Mouse (Mus musculus): ENCODE measurements around the gene Nek7.

DNA sequence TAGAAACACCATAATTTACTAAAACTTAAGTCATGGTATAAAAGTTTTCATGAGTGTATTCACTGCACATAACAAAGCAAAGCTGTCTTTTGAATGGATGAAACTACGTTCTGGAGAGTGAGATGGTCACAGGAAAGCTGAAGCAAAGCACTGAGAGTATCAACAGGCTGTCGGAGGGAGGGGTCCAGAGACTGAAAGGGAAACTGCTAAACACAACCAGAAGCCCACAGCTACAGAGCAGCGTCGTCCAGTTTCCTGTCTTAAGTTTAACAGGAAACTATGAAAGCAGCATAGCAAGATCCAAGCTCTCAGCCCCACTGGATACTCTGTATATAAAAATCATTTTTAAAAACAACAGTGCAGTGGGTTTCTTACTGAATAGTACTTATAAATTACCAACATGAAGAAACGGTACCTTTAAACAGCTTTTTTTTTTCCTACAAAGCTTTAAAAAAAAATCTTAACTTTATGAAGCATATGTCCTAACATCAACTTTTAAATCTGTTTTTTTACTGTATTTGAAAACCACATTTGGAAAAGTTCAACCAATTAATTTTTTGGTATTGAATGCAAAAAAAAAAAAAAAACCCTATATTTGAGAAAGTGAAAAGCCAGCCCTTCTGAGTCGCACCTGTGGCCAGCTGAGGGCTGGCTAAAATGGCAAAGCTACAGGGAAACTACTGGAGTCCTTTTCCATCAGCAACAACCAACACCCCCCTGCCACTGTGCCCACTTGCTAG, 102.4 kb downstream of the Nek7 start:
- TF ChIP-seq CTCF (IDR thresholded peaks at IDR 0.05; ENCODE audit: extremely low read depth, insufficient read length, insufficient replicate concordance, low read depth, low read length) (no peak), POLR2A (IDR thresholded peaks at IDR 0.05; ENCODE audit: low read depth, low read length) (no peak)

Data from small intestine, adult 2 months (tissue).